Mouse (Mus musculus): ENCODE measurements at regions not wholly inside any gene's neighbourhood (a gene's known extent, or its start where the extent isn't known, plus 50 kb on each side); places are given as distances from the start of the nearest gene placed in this dataset.

DNA sequence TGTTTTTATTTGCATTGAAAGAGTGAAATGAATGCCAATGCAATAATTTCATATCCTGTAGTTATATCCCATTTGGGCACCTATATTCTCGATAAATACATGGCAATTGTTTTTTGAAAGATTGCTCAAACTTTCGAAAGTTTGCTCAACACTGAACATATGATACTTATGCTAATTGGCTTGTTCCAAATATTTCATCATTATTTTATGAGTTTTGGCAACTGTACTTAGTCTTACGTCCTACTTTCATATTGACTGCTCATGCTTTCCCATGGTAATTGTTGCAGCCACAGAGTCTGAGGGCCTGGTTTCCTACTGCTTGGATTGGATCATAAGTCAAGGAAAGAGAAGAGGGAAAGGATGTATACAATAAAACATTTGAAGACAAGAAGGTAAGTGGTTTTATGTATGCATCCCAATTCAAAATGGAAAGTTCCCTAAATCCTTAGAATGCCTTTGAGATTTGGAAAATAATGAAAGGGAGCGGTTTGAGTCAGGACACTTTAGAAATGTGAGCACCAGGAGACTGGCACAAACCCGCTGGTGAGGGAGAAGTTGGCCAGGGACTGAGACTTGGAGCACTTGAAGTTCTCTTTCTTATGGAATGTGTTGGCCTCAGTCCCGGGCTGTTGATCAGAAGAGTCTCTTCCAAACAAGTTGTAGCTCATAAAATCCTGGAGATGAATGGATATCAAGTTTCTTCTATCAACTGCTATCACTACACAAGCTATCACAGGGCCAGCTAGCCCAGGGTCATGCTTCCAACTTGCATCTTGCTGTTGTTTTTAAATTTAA, 63.8 kb upstream of the Cblb start:
- no peak for ATAC-seq (replicated peaks; ENCODE audit: poor library complexity, severe bottlenecking)
